Mouse (Mus musculus): ENCODE measurements around the gene Ttc12. TPM values are rescaled to one million over a fixed set of nuclear protein-coding genes. Genes with fewer than 3 reads are reported as not detected.

The Ttc12 gene
- polyA plus RNA-seq, 1 experiment from 2014 or later: 1.7 TPM

DNA sequence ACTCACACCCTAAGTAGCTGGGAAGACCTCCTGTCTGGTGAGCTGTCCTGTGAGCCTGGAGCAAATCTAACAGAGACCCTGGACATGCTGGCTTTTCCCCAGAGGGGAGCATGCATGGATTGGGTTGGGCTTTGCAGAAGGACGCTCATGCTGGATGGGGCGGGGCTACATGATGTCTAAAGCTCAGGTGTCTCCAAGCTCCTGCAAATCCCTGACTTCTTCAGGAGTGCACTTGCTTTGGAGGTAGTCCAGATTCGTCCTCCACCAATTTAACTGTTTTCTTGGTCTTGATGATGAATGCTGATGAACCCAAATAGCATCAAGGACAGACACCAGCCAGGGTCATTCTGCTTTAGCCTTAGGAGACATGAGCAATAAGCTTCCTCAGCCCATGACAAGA, 35.5 kb downstream of the Ttc12 start:
- Histone ChIP-seq H3K9ac (ENCODE audit: low read length) (no peak overlapping the region), H3K4me3 (ENCODE audit: low read depth, low read length) (no peak overlapping the region), H3K36me3 (ENCODE audit: control insufficient read depth, insufficient read depth, low read length) (no peaks in the 10 kb centered on the region), H3K4me2 (ENCODE audit: low read depth) (no peak overlapping the region), H3K27ac (ENCODE audit: low read depth, low read length) (no peak overlapping the region), H3K9me3 (ENCODE audit: control insufficient read depth, low read length) (no peaks in the 10 kb centered on the region), H3K4me1 (ENCODE audit: control insufficient read depth, insufficient read depth, low read length) (no peaks in the 10 kb centered on the region), H3K27me3 (ENCODE audit: control insufficient read depth, insufficient read depth, low read length) (no peaks in the 10 kb centered on the region)
- WGBS: 71% methylated on average over 3 of the region's 3 CpGs
- DNase-seq (ENCODE audit: low spot score) (no peak), ATAC-seq (ENCODE audit: insufficient read depth, low FRiP score, low TSS enrichment) (no peak)

DNA sequence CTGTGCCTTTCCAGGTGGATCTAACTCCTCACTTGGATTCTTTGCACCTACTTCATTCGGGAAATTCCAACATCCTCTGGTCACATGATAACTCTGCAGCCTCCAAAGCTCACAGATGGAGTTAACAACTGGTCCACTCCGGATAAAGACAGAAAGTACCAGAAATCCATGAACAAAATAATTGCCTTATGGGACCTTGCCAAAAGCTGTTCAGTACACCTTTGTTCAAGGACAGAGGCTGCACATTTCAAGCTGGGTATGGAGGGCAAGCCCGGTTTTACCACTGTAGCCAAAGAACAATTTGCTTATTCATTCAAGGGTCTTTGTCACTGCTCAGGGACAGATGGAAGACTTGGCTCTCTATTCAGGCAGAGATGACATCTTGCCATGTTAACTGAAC, 43.4 kb downstream of the Ttc12 start:
- H3K27ac ChIP-seq (ENCODE audit: low read depth, low read length): no peak overlapping the region
- no peaks in the 10 kb centered on the region for H3K9me3 ChIP-seq (ENCODE audit: control insufficient read depth, low read length)
- ATAC-seq (ENCODE audit: insufficient read depth, low FRiP score, low TSS enrichment): no peak

DNA sequence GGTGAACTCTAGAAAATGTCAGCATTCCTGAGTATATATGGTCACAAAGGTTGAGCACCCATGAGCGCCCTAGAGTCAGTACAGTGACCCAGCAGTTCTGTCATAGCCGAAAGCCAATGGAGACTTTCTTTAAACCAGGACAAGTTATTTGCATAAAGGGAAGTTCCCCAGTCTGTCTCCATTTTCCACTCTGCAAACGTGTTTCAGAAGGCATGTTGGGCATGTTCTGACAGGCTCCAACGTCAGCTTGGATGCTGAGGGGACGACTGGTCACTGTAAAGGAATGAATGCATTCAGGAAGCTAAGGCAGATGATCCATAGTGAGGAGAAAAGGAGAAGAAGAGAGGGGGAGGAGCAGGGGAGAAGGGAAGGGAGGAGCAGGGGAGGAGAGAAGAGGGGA, 58.5 kb downstream of the Ttc12 start:
- H3K27ac ChIP-seq (ENCODE audit: low read depth, low read length): no peak overlapping the region
- H3K4me3 ChIP-seq (ENCODE audit: low read depth, low read length): no peak overlapping the region
- no peaks in the 10 kb centered on the region for H3K9me3 ChIP-seq (ENCODE audit: control insufficient read depth, low read length)
- 77% methylated on average over 5 of the region's 5 CpGs for WGBS
- no peak overlapping the region for H3K9ac ChIP-seq (ENCODE audit: low read length)
- no peaks in the 10 kb centered on the region for H3K27me3 ChIP-seq (ENCODE audit: control insufficient read depth, insufficient read depth, low read length)
- no peak overlapping the region for H3K4me2 ChIP-seq (ENCODE audit: low read depth)
- ATAC-seq (ENCODE audit: insufficient read depth, low FRiP score, low TSS enrichment) (no peak), DNase-seq (ENCODE audit: low spot score) (no peak)
- no peaks in the 10 kb centered on the region for H3K36me3 ChIP-seq (ENCODE audit: control insufficient read depth, insufficient read depth, low read length)
- H3K4me1 ChIP-seq (ENCODE audit: control insufficient read depth, insufficient read depth, low read length): no peaks in the 10 kb centered on the region

More for the DNA sequence above, 43.4 kb downstream of the Ttc12 start:
- Histone ChIP-seq H3K27me3 (ENCODE audit: control insufficient read depth, insufficient read depth, low read length) (no peaks in the 10 kb centered on the region), H3K36me3 (ENCODE audit: control insufficient read depth, insufficient read depth, low read length) (no peaks in the 10 kb centered on the region), H3K9ac (ENCODE audit: low read length) (no peak overlapping the region), H3K4me1 (ENCODE audit: control insufficient read depth, insufficient read depth, low read length) (no peaks in the 10 kb centered on the region), H3K4me2 (ENCODE audit: low read depth) (no peak overlapping the region), H3K4me3 (ENCODE audit: low read depth, low read length) (no peak overlapping the region)
- 78% methylated on average over 3 of the region's 3 CpGs for WGBS
- DNase-seq (ENCODE audit: low spot score): no peak

DNA sequence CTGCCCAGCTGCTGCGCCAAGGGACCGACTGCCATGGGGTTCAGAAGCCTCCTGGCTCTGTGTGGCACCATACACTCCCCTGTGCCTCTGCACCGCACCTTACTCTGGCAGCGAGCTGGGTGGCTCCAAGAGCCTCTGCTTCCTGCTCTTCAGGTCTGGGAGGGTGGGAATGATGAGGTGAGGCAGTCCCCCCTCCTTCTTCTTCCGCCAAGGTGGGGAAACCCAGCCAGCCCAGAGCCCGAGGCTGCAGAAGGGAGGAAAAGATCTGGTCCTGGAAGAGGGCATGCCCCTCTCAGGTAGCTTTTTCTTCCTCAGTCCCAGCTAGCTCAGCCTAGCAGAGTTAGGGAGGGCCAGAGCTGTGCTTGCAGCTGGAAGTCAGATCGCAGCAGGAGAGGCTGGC, 59.1 kb downstream of the Ttc12 start, which contains the start of gene Ankk1:
Gene Ankk1 (minus strand): TSS at position 101 of the 400 bp plus-strand sequence.
- Histone ChIP-seq H3K4me1 (ENCODE audit: control insufficient read depth, insufficient read depth, low read length) (no peaks in the 10 kb centered on the region), H3K4me2 (ENCODE audit: low read depth) (no peak within 1 kb of the TSS), H3K27ac (ENCODE audit: low read depth, low read length) (no peak within 1 kb of the TSS), H3K27me3 (ENCODE audit: control insufficient read depth, insufficient read depth, low read length) (no peaks in the 10 kb centered on the region), H3K4me3 (ENCODE audit: low read depth, low read length) (no peak within 1 kb of the TSS), H3K36me3 (ENCODE audit: control insufficient read depth, insufficient read depth, low read length) (no peaks in the 10 kb centered on the region), H3K9ac (ENCODE audit: low read length) (no peak within 1 kb of the TSS), H3K9me3 (ENCODE audit: control insufficient read depth, low read length) (no peaks in the 10 kb centered on the region)
- ATAC-seq (ENCODE audit: insufficient read depth, low FRiP score, low TSS enrichment) (no peak), DNase-seq (ENCODE audit: low spot score) (no peak)
- 83% methylated on average over 7 of the region's 7 CpGs for WGBS

GRCm38 (mm10) chr9:49425585-49425984, 60.4 kb downstream of the Ttc12 start:
- Histone ChIP-seq H3K4me2 (ENCODE audit: low read depth) (no peak overlapping the region), H3K9ac (ENCODE audit: low read length) (no peak overlapping the region), H3K9me3 (ENCODE audit: control insufficient read depth, low read length) (no peaks in the 10 kb centered on the region), H3K27ac (ENCODE audit: low read depth, low read length) (no peak overlapping the region), H3K4me3 (ENCODE audit: low read depth, low read length) (no peak overlapping the region), H3K36me3 (ENCODE audit: control insufficient read depth, insufficient read depth, low read length) (no peaks in the 10 kb centered on the region), H3K27me3 (ENCODE audit: control insufficient read depth, insufficient read depth, low read length) (no peaks in the 10 kb centered on the region), H3K4me1 (ENCODE audit: control insufficient read depth, insufficient read depth, low read length) (no peaks in the 10 kb centered on the region)
- DNase-seq (ENCODE audit: low spot score) (no peak), ATAC-seq (ENCODE audit: insufficient read depth, low FRiP score, low TSS enrichment) (no peak)
- 29% methylated on average over 1 of the region's 1 CpGs for WGBS

DNA sequence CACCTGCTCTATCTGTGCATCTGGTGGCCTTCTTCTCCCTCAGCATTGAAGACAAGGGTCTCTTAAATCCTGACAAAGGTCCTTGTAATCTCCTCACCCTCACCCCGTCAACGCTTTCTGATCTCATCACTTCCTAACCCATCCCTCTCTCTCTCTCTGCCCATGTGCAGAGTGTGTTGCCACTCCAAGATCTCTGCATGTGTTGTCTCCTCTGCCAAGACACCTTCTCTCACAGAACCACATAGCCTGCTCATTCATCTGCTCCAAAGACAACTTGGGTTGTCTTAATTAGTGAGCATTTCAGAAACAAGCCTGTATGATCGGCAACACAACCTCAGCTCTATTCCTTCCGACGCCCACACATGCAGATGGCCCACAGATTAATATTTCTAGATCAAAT, 62.2 kb downstream of the Ttc12 start:
- Histone ChIP-seq H3K9ac (ENCODE audit: low read length) (no peak overlapping the region), H3K27ac (ENCODE audit: low read depth, low read length) (no peak overlapping the region), H3K4me3 (ENCODE audit: low read depth, low read length) (no peak overlapping the region), H3K4me2 (ENCODE audit: low read depth) (no peak overlapping the region), H3K9me3 (ENCODE audit: control insufficient read depth, low read length) (no peaks in the 10 kb centered on the region), H3K36me3 (ENCODE audit: control insufficient read depth, insufficient read depth, low read length) (no peaks in the 10 kb centered on the region), H3K4me1 (ENCODE audit: control insufficient read depth, insufficient read depth, low read length) (no peaks in the 10 kb centered on the region), H3K27me3 (ENCODE audit: control insufficient read depth, insufficient read depth, low read length) (no peaks in the 10 kb centered on the region)
- no peak for ATAC-seq (ENCODE audit: insufficient read depth, low FRiP score, low TSS enrichment)
- DNase-seq (ENCODE audit: low spot score): no peak
- 90% methylated on average over 5 of the region's 5 CpGs for WGBS

GRCm38 (mm10) chr9:49410621-49411020, 75.4 kb downstream of the Ttc12 start:
- no peaks in the 10 kb centered on the region for H3K36me3 ChIP-seq (ENCODE audit: control insufficient read depth, insufficient read depth, low read length)
- no peak overlapping the region for H3K4me2 ChIP-seq (ENCODE audit: low read depth)
- WGBS: 75% methylated on average over 5 of the region's 5 CpGs

GRCm38 (mm10) chr9:49407028-49407427, 79.0 kb downstream of the Ttc12 start:
- Histone ChIP-seq H3K9me3 (ENCODE audit: control insufficient read depth, low read length) (no peaks in the 10 kb centered on the region), H3K4me3 (ENCODE audit: low read depth, low read length) (no peak overlapping the region), H3K4me1 (ENCODE audit: control insufficient read depth, insufficient read depth, low read length) (no peaks in the 10 kb centered on the region), H3K9ac (ENCODE audit: low read length) (no peak overlapping the region), H3K27ac (ENCODE audit: low read depth, low read length) (no peak overlapping the region), H3K4me2 (ENCODE audit: low read depth) (no peak overlapping the region), H3K36me3 (ENCODE audit: control insufficient read depth, insufficient read depth, low read length) (no peaks in the 10 kb centered on the region), H3K27me3 (ENCODE audit: control insufficient read depth, insufficient read depth, low read length) (no peaks in the 10 kb centered on the region)
- WGBS: 90% methylated on average over 5 of the region's 5 CpGs
- DNase-seq (ENCODE audit: low spot score) (no peak), ATAC-seq (ENCODE audit: insufficient read depth, low FRiP score, low TSS enrichment) (no peak)

More at GRCm38 (mm10) chr9:49410621-49411020, 75.4 kb downstream of the Ttc12 start:
- Histone ChIP-seq H3K9ac (ENCODE audit: low read length) (no peak overlapping the region), H3K4me1 (ENCODE audit: control insufficient read depth, insufficient read depth, low read length) (no peaks in the 10 kb centered on the region), H3K4me3 (ENCODE audit: low read depth, low read length) (no peak overlapping the region), H3K27me3 (ENCODE audit: control insufficient read depth, insufficient read depth, low read length) (no peaks in the 10 kb centered on the region), H3K27ac (ENCODE audit: low read depth, low read length) (no peak overlapping the region), H3K9me3 (ENCODE audit: control insufficient read depth, low read length) (no peaks in the 10 kb centered on the region)
- ATAC-seq (ENCODE audit: insufficient read depth, low FRiP score, low TSS enrichment) (no peak), DNase-seq (ENCODE audit: low spot score) (no peak)

DNA sequence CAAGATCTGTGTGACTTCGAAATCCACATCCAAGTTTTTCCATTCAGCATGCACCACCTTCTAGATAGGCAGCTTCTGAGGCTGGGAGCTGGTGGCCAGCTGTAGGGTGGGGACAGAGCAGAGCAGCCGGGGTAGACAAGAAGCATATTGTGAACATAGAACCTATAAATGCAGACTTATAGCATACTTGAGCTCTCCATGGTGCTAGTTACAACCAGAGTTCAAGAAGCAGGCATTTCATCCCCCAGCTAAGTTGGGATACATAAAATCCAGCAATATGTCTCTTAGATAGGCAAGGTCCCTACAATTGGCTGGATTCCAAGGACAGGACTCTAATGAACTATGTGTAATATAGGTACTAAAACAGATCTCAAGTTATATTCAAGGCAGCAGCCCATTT, 82.3 kb downstream of the Ttc12 start:
- Histone ChIP-seq H3K36me3 (ENCODE audit: control insufficient read depth, insufficient read depth, low read length) (no peaks in the 10 kb centered on the region), H3K4me1 (ENCODE audit: control insufficient read depth, insufficient read depth, low read length) (no peaks in the 10 kb centered on the region), H3K27ac (ENCODE audit: low read depth, low read length) (no peak overlapping the region), H3K9me3 (ENCODE audit: control insufficient read depth, low read length) (no peaks in the 10 kb centered on the region), H3K27me3 (ENCODE audit: control insufficient read depth, insufficient read depth, low read length) (no peaks in the 10 kb centered on the region), H3K9ac (ENCODE audit: low read length) (no peak overlapping the region), H3K4me3 (ENCODE audit: low read depth, low read length) (no peak overlapping the region), H3K4me2 (ENCODE audit: low read depth) (no peak overlapping the region)
- ATAC-seq (ENCODE audit: insufficient read depth, low FRiP score, low TSS enrichment) (no peak), DNase-seq (ENCODE audit: low spot score) (no peak)
- 68% methylated on average over 2 of the region's 2 CpGs for WGBS
